Mouse (Mus musculus): ENCODE data around the gene Tmem240. TPM values are rescaled to one million over a fixed set of nuclear protein-coding genes. Genes with fewer than 3 reads are reported as not detected.

The Tmem240 gene
- polyA plus RNA-seq, 2 experiments = 0.06 to 0.17 TPM

- Histone ChIP-seq H3K9me3 (ENCODE audit: control insufficient read depth, low read length) (no peaks in the 10 kb centered on the region), H3K9ac (replicated peaks) (no peak overlapping the region), H3K4me1 (replicated peaks; ENCODE audit: control insufficient read depth in 2 of 2, insufficient read depth in 2 of 2, low read length in 1 of 2) (no peaks in the 10 kb centered on the region; a peak in 1 of 4 replicates), H3K36me3 (replicated peaks; ENCODE audit: control insufficient read depth, insufficient read depth, low read depth) (no peaks in the 10 kb centered on the region), H3K4me3 (ENCODE audit: insufficient read depth in 1 of 2, low read depth in 2 of 2, low read length in 2 of 2) (peak overlapping the region; percentile 34 to 43), H3K27ac (no peak overlapping the region), H3K4me2 (ENCODE audit: low read depth) (peak overlapping the region; percentile 61), H3K27me3 (ENCODE audit: control insufficient read depth, insufficient read depth, low read length) (peaks cover 30% of the 10 kb centered on the region)
- DNase-seq (ENCODE audit: low read depth in 3 of 3, low spot score in 3 of 3) (no peak), ATAC-seq (ENCODE audit: insufficient read depth) (no peak)
- no peak for TF ChIP-seq EP300 (IDR thresholded peaks at IDR 0.05; ENCODE audit: low read depth)
- TF ChIP-seq CTCF (IDR thresholded peaks at IDR 0.05; ENCODE audit: low read depth) = peak; percentile 11; the same call in 1 of the 2 replicates
- WGBS (ENCODE audit: insufficient replicate concordance) = 2% methylated on average over 92 of the region's 92 CpGs
Measured at GRCm38 (mm10) chr4:155694482-155695401, 39.9 kb upstream of the Tmem240 start.

- no peak overlapping the region for H3K4me3 ChIP-seq (ENCODE audit: insufficient read depth in 1 of 2, low read depth in 2 of 2, low read length in 2 of 2)
- H3K4me2 ChIP-seq (ENCODE audit: low read depth) = no peak overlapping the region
- H3K9me3 ChIP-seq (ENCODE audit: control insufficient read depth, low read length) = no peaks in the 10 kb centered on the region
- ATAC-seq (ENCODE audit: insufficient read depth) (no peak), DNase-seq (ENCODE audit: low read depth in 3 of 3, low spot score in 3 of 3) (no peak)
- no peak for TF ChIP-seq EP300 (IDR thresholded peaks at IDR 0.05; ENCODE audit: low read depth)
- no peak for TF ChIP-seq CTCF (IDR thresholded peaks at IDR 0.05; ENCODE audit: low read depth)
- no peak overlapping the region for H3K27ac ChIP-seq
- H3K9ac ChIP-seq (replicated peaks) = no peak overlapping the region
- no peaks in the 10 kb centered on the region; a peak in 1 of 4 replicates for H3K4me1 ChIP-seq (replicated peaks; ENCODE audit: control insufficient read depth in 2 of 2, insufficient read depth in 2 of 2, low read length in 1 of 2)
- 68% methylated on average over 4 of the region's 4 CpGs for WGBS (ENCODE audit: insufficient replicate concordance)
- no peaks in the 10 kb centered on the region for H3K36me3 ChIP-seq (replicated peaks; ENCODE audit: control insufficient read depth, insufficient read depth, low read depth)
- peaks cover 30% of the 10 kb centered on the region for H3K27me3 ChIP-seq (ENCODE audit: control insufficient read depth, insufficient read depth, low read length)
Measured at GRCm38 (mm10) chr4:155695531-155696062, 39.0 kb upstream of the Tmem240 start.

- Histone ChIP-seq H3K9ac (replicated peaks) (no peak overlapping the region), H3K4me2 (ENCODE audit: low read depth) (no peak overlapping the region), H3K27ac (no peak overlapping the region), H3K27me3 (ENCODE audit: control insufficient read depth, insufficient read depth, low read length) (peaks cover 30% of the 10 kb centered on the region), H3K4me3 (ENCODE audit: insufficient read depth in 1 of 2, low read depth in 2 of 2, low read length in 2 of 2) (no peak overlapping the region), H3K4me1 (replicated peaks; ENCODE audit: control insufficient read depth in 2 of 2, insufficient read depth in 2 of 2, low read length in 1 of 2) (no peaks in the 10 kb centered on the region; a peak in 1 of 4 replicates), H3K36me3 (replicated peaks; ENCODE audit: control insufficient read depth, insufficient read depth, low read depth) (no peaks in the 10 kb centered on the region), H3K9me3 (ENCODE audit: control insufficient read depth, low read length) (no peaks in the 10 kb centered on the region)
- 52% methylated on average over 16 of the region's 16 CpGs for WGBS (ENCODE audit: insufficient replicate concordance)
- ATAC-seq (ENCODE audit: insufficient read depth) (no peak), DNase-seq (ENCODE audit: low read depth in 3 of 3, low spot score in 3 of 3) (no peak)
- TF ChIP-seq EP300 (IDR thresholded peaks at IDR 0.05; ENCODE audit: low read depth) (no peak), CTCF (IDR thresholded peaks at IDR 0.05; ENCODE audit: low read depth) (no peak)
Measured at GRCm38 (mm10) chr4:155696261-155697255, 38.0 kb upstream of the Tmem240 start.

GRCm38 (mm10) chr4:155700425-155700824, 34.2 kb upstream of the Tmem240 start:
- peaks cover 7% of the 10 kb centered on the region for H3K27me3 ChIP-seq (ENCODE audit: control insufficient read depth, insufficient read depth, low read length)
- H3K4me2 ChIP-seq (ENCODE audit: low read depth) = no peak overlapping the region
- H3K36me3 ChIP-seq (replicated peaks; ENCODE audit: control insufficient read depth, insufficient read depth, low read depth) = no peaks in the 10 kb centered on the region
- no peak overlapping the region for H3K27ac ChIP-seq
- no peak for ATAC-seq (ENCODE audit: insufficient read depth)
- H3K4me1 ChIP-seq (replicated peaks; ENCODE audit: control insufficient read depth in 2 of 2, insufficient read depth in 2 of 2, low read length in 1 of 2) = peaks cover 0 to 5% of the 10 kb centered on the region in 2 experiments; a peak in 2 of 4 replicates
- TF ChIP-seq EP300 (IDR thresholded peaks at IDR 0.05; ENCODE audit: low read depth) = no peak
- peak; percentile 65 for TF ChIP-seq CTCF (IDR thresholded peaks at IDR 0.05; ENCODE audit: low read depth)
- DNase-seq (ENCODE audit: low read depth in 3 of 3, low spot score in 3 of 3) = no peak
- no peaks in the 10 kb centered on the region for H3K9me3 ChIP-seq (ENCODE audit: control insufficient read depth, low read length)
- H3K4me3 ChIP-seq (ENCODE audit: insufficient read depth in 1 of 2, low read depth in 2 of 2, low read length in 2 of 2) = no peak overlapping the region
- H3K9ac ChIP-seq (replicated peaks) = no peak overlapping the region

Measured in liver, embryonic 14.5 days (tissue).